Mouse (Mus musculus): ENCODE measurements at regions not wholly inside any gene's neighbourhood (a gene's known extent, or its start where the extent isn't known, plus 50 kb on each side); places are given as distances from the start of the nearest gene placed in this dataset.

- Histone ChIP-seq H3K4me3 (no peak overlapping the region), H3K36me3 (no peaks in the 10 kb centered on the region), H3K27me3 (no peaks in the 10 kb centered on the region), H3K9me3 (replicated peaks) (no peaks in the 10 kb centered on the region), H3K27ac (no peak overlapping the region), H3K4me2 (no peak overlapping the region), H3K9ac (no peak overlapping the region), H3K4me1 (replicated peaks) (0 out of 2 replicates have a peak, but pooled peaks cover 2% of the 10 kb centered on the region)
- WGBS: 49% methylated on average over 3 of the region's 3 CpGs
- ATAC-seq (replicated peaks; ENCODE audit: insufficient number of reproducible peaks, insufficient read depth, low FRiP score, low read depth): no peak
These were observed 63.9 kb upstream of the Lipc start for GRCm38 (mm10) chr9:71015942-71016341.

GRCm38 (mm10) chr9:71015400-71015799 is 63.4 kb upstream of the Lipc start:
- H3K4me1 ChIP-seq (replicated peaks): 0 out of 2 replicates have a peak, but pooled peaks cover 2% of the 10 kb centered on the region
- H3K9ac ChIP-seq: no peak overlapping the region
- no peak overlapping the region for H3K27ac ChIP-seq
- H3K27me3 ChIP-seq: no peaks in the 10 kb centered on the region
- no peaks in the 10 kb centered on the region for H3K9me3 ChIP-seq (replicated peaks)
- no peak for ATAC-seq (replicated peaks; ENCODE audit: insufficient number of reproducible peaks, insufficient read depth, low FRiP score, low read depth)
- H3K36me3 ChIP-seq: no peaks in the 10 kb centered on the region
- no peak overlapping the region for H3K4me3 ChIP-seq
- no peak overlapping the region for H3K4me2 ChIP-seq

- Histone ChIP-seq H3K4me1 (replicated peaks) (no peaks in the 10 kb centered on the region), H3K27ac (no peak overlapping the region), H3K4me2 (no peak overlapping the region), H3K4me3 (no peak overlapping the region), H3K9me3 (replicated peaks) (no peaks in the 10 kb centered on the region), H3K27me3 (no peaks in the 10 kb centered on the region), H3K36me3 (no peaks in the 10 kb centered on the region), H3K9ac (no peak overlapping the region)
- no peak for ATAC-seq (replicated peaks; ENCODE audit: insufficient number of reproducible peaks, insufficient read depth, low FRiP score, low read depth)
- 76% methylated on average over 1 of the region's 1 CpGs for WGBS
These were observed 60.4 kb upstream of the Lipc start for GRCm38 (mm10) chr9:71012399-71012798.

- Histone ChIP-seq H3K36me3 (no peaks in the 10 kb centered on the region), H3K27ac (no peak overlapping the region), H3K4me1 (replicated peaks) (no peaks in the 10 kb centered on the region), H3K9me3 (replicated peaks) (no peaks in the 10 kb centered on the region), H3K4me2 (no peak overlapping the region), H3K9ac (no peak overlapping the region), H3K27me3 (no peaks in the 10 kb centered on the region), H3K4me3 (no peak overlapping the region)
- ATAC-seq (replicated peaks; ENCODE audit: insufficient number of reproducible peaks, insufficient read depth, low FRiP score, low read depth): no peak
- 76% methylated on average over 2 of the region's 2 CpGs for WGBS
These were observed 52.6 kb upstream of the Lipc start for GRCm38 (mm10) chr9:71004631-71005030.
